Mouse (Mus musculus): ENCODE measurements around the gene Rnaseh2a.

Rnaseh2a gene

GRCm38 (mm10) chr8:84969241-84970134 is at the start of gene Rnaseh2a, which contains the start of the genes Gm49661 and Prdx2:
Rnaseh2a (minus strand) TSS chr8:84969767.
Gm49661 (minus strand) TSS chr8:84969433.
Prdx2 (plus strand) TSS chr8:84969587.
- DNase-seq = peak; percentile 80

GRCm38 (mm10) chr8:85017209-85017608 is 47.6 kb upstream of the Rnaseh2a start:
- DNase-seq = no peak

GRCm38 (mm10) chr8:85016724-85017123 is 47.2 kb upstream of the Rnaseh2a start:
- DNase-seq = no peak

- DNase-seq = no peak
Observed at GRCm38 (mm10) chr8:85014431-85014830, 44.9 kb upstream of the Rnaseh2a start, which contains the start of gene Best2. Best2 (minus strand) TSS chr8:85014531.

- peak; percentile 89 for DNase-seq
Observed at GRCm38 (mm10) chr8:85013230-85013840, 43.8 kb upstream of the Rnaseh2a start.

DNA sequence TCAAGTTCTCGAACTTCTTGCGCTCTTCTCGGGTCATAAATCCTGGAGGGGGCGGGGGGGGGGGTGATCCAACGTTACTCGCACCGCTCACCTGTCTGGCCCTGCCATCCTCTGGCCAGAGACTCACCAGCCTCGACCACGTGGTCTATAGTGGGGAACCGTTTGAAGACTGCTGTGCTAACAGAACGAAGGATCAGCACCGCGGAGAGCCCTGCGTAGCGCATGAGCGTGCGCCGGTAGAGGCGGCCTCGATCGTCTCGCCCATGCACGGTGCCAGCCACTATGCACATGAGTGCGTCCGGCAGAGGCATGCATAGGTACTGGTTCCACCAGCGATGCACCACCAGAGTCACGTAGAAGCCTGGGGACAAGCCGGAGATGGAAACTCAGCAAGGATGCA is 41.7 kb upstream of the Rnaseh2a start:
- no peak for DNase-seq

DNA sequence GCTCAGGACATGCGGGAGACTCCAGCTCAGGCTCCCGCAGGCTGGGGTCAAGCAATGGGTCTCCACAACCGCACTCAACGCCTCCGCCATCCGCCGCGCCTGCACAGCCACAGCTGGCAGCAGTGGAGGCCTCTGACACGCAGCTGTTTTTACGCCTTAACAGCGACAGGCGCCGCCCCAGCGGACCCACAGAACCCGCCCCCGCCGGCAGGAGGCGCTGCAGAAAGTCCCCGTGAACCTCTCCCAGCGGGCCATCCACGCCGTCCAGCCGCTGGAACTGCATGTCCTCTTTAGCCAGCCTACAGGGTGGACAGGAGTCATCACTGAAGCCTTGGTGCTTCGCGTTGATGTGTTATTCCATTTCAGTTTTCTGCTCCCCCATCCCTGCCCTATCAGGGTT is 38.1 kb upstream of the Rnaseh2a start:
- peak; percentile 62 for DNase-seq

DNA sequence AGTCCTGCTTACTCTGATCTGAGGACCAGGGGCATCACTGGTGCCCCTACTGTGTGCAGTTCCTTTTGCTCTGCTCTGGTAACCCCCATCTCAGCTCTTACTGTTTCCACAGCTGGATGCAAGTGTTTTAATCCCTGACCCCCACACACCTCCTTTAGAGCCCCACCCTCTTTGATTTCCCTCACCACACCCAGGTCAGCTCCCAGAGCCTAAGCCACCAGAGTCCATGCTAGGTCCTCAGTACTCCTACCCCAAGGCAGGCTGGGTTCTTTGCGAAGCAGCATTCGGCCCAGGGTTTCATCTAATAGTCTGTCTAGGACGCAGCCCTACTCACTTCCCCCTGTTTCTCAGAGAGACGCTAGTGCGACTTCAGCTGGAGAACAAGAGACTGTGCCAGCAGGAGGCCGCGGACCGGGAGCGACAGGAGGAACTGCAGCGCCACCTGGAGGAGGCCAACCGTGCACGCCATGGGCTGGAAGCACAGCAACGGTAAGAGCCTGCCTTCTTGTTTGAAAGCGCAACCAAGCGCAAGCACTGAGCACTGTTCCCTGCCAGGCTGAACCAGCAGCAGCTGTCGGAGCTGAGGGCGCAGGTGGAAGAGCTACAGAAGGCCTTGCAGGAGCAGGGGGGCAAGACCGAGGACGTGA is 28.2 kb upstream of the Rnaseh2a start:
- peak; percentile 96 for DNase-seq

DNA sequence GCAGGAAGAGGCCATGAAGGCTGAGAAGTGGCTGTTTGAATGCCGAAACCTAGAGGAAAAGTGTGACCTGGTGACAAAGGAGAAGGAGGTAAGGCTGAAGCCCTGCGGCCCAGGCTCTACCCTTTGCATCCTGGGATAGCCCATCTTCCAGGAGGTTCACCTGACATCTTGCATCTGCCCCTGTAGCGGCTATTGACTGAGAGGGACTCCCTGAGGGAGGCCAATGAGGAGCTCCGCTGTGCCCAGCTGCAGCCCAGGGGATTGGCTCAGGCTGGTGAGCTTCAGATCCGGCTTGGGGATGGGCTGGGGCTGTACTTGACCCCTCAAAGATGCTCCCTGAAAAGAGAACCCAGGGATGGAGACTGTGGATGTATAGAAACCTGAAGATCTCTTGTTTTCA is 27.4 kb upstream of the Rnaseh2a start:
- no peak for DNase-seq

DNA sequence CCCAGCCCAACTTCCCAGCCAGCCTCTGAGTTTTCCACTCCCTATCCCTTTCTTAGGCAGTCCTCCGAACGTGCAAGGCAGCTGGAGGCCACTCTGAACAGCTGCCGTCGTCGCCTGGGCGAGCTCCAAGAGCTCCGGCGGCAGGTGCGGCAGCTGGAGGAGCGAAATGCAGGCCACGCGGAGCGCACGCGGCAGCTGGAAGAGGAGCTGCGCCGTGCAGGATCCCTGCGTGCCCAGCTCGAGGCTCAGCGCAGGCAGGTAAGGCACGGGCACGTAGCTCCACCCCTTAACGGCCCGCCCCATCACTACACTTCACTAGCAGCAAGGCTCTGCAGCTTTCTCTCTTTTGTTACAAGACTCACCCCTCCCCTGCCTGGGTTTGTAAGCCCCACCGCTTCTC is 26.1 kb upstream of the Rnaseh2a start:
- no peak for DNase-seq

GRCm38 (mm10) chr8:84994375-84994774 is 24.8 kb upstream of the Rnaseh2a start:
- DNase-seq = no peak

GRCm38 (mm10) chr8:84990836-84991235 is 21.3 kb upstream of the Rnaseh2a start:
- peak; percentile 94 for DNase-seq

DNA sequence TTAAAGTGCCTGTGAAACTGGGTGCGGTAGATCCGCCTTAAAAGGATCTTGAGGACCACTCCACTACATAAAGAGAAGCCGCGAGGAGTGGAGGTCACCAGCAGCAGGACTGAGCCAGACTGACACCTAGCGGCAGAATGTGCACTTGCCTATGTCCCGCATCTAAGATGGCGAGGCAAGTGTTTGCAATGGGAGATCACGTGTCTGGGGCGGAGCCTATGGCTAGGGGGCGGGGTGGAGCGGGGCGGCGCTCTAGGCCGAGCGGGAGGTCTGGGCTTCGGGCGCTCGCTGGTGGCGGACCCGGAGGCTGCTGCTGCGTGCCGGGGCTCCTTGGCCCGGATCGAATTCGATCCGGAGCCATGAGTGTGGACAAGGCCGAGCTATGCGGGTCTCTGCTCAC is 20.8 kb upstream of the Rnaseh2a start, which contains the start of gene Hook2:
Gene Hook2 (plus strand): TSS at position 255 of the 400 bp plus-strand sequence.
- peak; percentile 99 for DNase-seq

DNA sequence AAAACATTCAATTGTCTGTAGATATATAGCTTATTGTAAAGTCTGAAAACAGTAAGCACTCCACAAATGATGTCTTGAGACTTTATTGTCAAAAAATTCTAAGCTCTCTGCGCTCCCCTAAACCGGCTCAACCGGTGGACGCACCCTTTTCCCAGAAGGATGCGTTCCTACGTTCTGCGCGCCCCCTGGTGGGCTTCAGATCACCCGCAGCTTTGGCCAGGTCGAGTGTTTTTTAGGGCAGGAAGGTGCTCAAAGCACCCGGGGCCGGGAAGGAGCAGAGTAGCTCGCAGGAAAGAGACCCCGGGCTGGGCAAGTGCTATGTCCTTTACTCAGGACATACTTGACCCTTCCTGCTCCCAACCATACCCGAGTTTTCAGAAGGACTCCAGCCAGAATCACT is 20.2 kb upstream of the Rnaseh2a start:
- DNase-seq = peak; percentile 98

DNA sequence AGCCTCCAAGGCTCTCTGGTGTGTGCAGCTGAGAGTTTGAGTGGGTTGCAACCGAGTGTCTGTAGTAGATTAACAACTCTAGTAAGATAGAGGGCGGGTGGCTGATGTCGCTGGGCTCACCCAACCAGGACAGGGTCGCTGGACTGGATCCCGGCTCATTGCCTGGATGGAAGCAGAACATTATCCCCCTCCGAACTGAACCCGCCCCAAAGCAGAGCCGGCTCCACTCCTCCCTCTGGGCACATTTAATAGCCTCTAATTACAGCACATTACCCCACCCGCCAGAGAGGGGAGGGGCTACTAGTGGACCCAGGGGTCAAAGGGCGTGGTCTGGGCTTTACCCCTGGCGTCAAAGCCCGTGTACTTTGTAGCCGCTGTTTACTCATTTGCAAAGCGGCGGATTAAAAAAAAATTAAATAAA is 19.8 kb upstream of the Rnaseh2a start:
- DNase-seq = peak; percentile 78

- DNase-seq = no peak
Observed at GRCm38 (mm10) chr8:84987903-84988302, 18.3 kb upstream of the Rnaseh2a start.

- DNase-seq = no peak
Observed at GRCm38 (mm10) chr8:84987388-84987787, 17.8 kb upstream of the Rnaseh2a start.

DNA sequence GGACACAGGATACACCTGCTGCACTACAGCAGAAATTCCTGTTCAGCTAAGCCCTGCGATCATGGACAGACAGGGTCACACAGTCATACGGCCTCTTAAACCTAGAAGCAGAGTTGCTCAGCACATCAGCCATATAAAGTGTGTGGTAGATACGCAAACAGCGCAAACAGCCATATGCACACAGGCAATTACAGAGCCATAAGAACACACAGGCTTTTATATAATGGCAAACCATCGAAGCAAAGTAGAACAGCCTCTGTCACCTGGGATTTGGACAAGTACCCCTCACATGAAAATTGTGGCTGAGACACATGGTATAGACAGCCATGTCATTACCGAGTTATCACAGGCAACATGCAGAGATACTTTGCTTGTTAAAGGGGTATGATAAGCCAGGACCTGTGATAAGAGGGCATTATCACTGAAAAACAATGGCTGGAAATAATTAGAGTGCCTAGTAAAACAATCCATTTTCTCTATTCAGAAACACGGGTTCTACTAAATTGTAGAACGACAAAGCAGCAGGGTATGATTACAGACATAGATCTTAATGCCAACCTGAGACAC is 16.9 kb upstream of the Rnaseh2a start:
- DNase-seq = no peak

GRCm38 (mm10) chr8:84985684-84986378 is 16.3 kb upstream of the Rnaseh2a start:
- DNase-seq = peak; percentile 97

GRCm38 (mm10) chr8:84985049-84985683 is 15.6 kb upstream of the Rnaseh2a start:
- peak; percentile 63 for DNase-seq

GRCm38 (mm10) chr8:84984294-84985048 is 14.9 kb upstream of the Rnaseh2a start:
- DNase-seq = peak; percentile 85

Data from lung, postnatal 36 days (tissue).